Mouse (Mus musculus) gonadal fat pad, adult 2 months (tissue): ENCODE data around the gene Zgrf1. TPM values are rescaled to one million over a fixed set of nuclear protein-coding genes. Genes with fewer than 3 reads are reported as not detected.

Source experiments
- DNase-seq: peaks from one replicate; pipeline ENCODE4 v3.0.0-alpha.2; 2012; ENCODE audit warnings: low read depth
- polyA plus RNA-seq: library from polyadenylated mRNA; depleted of rRNA; stranded (reverse); fragments of >200 nt; gene quantifications from 2 replicates; pipeline ENCODE4 v1.2.3, GENCODE M21; 2012; rRNA removed

The Zgrf1 gene
- polyA plus RNA-seq, 1 experiment: 1.2 TPM

- no peak for DNase-seq
Observed at GRCm38 (mm10) chr3:127639875-127640761, 86.8 kb downstream of the Zgrf1 start.

GRCm38 (mm10) chr3:127640762-127641700 is 87.7 kb downstream of the Zgrf1 start:
- DNase-seq: no peak

DNA sequence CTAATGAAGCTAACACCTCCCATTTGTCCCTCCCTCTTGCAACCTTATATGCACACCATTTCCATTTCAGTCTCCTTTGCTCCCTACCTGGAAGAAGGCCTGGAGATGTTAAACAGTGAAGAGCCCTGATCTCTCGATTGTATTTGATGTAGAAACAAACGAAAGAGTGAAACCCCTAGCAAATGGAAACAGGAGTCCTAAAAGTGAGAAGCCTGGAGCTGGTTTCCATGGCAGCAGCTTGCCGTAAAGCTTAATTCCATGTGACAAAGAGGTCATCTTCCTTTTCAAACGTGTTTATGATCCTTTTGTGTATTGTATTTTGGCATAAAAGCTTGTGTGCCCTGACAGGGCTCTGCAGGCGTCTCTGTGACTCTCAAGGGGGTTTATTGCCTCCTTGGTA is 88.9 kb downstream of the Zgrf1 start:
- no peak for DNase-seq

DNA sequence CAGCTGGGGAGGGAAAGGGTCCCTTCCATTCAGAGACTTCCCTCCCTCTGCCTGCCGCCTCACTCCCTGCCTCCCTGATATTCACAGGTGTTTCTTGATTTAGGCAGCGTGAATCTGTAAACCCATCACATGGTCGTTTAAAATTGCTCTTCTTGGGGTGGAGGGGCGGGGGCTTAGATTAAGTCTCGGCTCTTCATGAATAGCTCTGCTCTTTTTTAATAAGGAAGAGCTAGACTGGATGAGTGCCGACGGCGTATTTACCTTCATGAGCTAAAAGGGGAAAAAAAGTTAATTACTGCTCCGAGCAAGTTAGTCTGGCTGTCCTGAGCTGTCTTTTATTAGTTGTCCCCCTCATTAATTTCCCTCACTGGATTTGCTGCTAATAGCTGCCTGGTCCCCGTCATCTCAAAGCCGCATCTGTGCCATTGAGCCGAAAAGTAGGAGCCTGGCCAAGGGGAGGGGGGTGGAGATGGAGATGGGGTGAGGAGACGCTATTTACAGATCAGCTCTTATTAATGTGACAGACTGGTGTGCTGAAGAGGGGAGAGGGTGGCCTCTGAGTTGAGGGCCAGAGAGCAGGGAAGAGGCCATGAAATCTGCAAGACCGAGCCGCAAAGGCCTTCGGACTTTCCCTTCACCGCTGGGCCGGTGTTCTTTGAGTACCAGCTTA is 93.0 kb downstream of the Zgrf1 start:
- DNase-seq: no peak

GRCm38 (mm10) chr3:127651742-127652653 is 98.7 kb downstream of the Zgrf1 start:
- no peak for DNase-seq

DNA sequence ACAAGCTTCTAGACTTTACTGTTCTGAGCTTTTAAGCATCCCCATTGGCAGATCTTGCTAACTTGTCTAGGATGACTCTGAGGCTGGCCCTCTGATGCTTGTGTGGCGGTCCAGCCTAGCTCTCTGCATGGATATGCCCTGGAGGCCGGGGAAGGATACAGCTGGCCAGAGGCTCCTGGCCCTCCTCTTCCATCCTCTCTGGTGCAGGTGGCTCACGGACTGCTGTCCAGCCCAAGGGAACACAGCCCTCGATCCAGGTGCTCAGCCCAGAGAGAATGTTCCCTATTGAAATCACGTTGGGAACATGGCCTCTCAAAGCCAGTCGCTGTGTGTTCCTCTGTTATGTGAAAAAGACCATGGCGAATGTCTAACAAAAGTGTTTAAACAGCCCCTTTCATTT is 107.4 kb downstream of the Zgrf1 start:
- no peak for DNase-seq

GRCm38 (mm10) chr3:127661646-127662531 is 108.6 kb downstream of the Zgrf1 start:
- no peak for DNase-seq

Other genes starting within 250 kb of the Zgrf1 start
- gene Ank2, start 54.1 kb upstream of the Zgrf1 start, polyA plus RNA-seq: 17.4 and 18.7 TPM in 2 replicates
- 1.9 and 2.8 TPM in 2 replicates for gene Larp7, start 140 bp upstream of the Zgrf1 start, polyA plus RNA-seq
- gene Neurog2, start 79.6 kb downstream of the Zgrf1 start, polyA plus RNA-seq: not detected in 2 replicates
- 2.9 and 3.1 TPM in 2 replicates for gene Alpk1, start 227.0 kb downstream of the Zgrf1 start, polyA plus RNA-seq
- gene Tifa, start 236.3 kb downstream of the Zgrf1 start, polyA plus RNA-seq: 2.7 and 3.6 TPM in 2 replicates